Mouse (Mus musculus) brain, embryonic 14.5 days (tissue): Measurements from ENCODE around the gene Fkbp14.

Experiments
- CTCF ChIP-seq: fragments of 200-500 bp; IDR thresholded peaks from 2 replicates; pipeline ENCODE4 v1.5.1; 2012; ENCODE audit warnings: inconsistent platforms, mild to moderate bottlenecking, moderate library complexity, borderline replicate concordance; ENCODE audit not compliant: insufficient read depth, insufficient read length; ENCODE audit errors: extremely low read depth
- POLR2A ChIP-seq: fragments of 200-500 bp; IDR thresholded peaks from 2 replicates; pipeline ENCODE4 v1.6.1; 2012; ENCODE audit warnings: mild to moderate bottlenecking, inconsistent platforms, borderline replicate concordance; ENCODE audit not compliant: poor library complexity, insufficient read depth, insufficient read length, severe bottlenecking; ENCODE audit errors: extremely low read depth

DNA sequence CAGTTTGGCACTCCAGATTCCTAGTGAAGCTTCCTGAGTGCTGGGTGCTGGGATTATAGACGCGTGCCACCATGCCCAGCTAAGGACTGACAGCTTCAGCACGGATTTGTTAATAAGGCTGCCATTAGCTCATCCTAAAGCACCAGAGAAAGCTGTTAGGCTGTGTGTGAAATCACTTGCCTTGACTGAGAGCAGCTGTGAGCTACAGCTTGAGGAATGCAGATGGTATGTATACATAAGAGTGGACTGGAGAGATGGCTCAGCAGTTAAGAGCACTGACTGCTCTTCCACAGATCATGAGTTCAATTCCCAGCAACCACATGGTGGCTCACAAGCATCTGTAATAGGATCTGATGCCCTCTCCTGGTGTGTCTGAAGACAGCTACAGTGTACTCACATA, 20.3 kb upstream of the Fkbp14 start:
- TF ChIP-seq CTCF: no peak
- no peak for TF ChIP-seq POLR2A
